Mouse (Mus musculus): Measurements from ENCODE around the gene Pskh1. TPM values are rescaled to one million over a fixed set of nuclear protein-coding genes. Genes with fewer than 3 reads are reported as not detected.
A peak's percentile ranks its signal among the peaks of the same experiment; 100 is the strongest.

Pskh1 gene
- polyA plus RNA-seq, 1 experiment from 2014 or later: 12.4 TPM

- peak overlapping the region; percentile 48 for H3K4me3 ChIP-seq
- no peak overlapping the region for H3K27ac ChIP-seq
- 3% methylated on average over 36 of the region's 40 CpGs for WGBS
- H3K27me3 ChIP-seq: peaks cover 47% of the 10 kb centered on the region
- H3K36me3 ChIP-seq: no peaks in the 10 kb centered on the region
- peak overlapping the region; percentile 69 for H3K9ac ChIP-seq
- H3K9me3 ChIP-seq: no peaks in the 10 kb centered on the region
- peak overlapping the region; percentile 63 for H3K4me2 ChIP-seq
- peak; percentile 66 for ATAC-seq (ENCODE audit: low FRiP score)
- H3K4me1 ChIP-seq (replicated peaks): peaks cover 12% of the 10 kb centered on the region
Measured at GRCm38 (mm10) chr8:105965266-105965904, 65.1 kb downstream of the Pskh1 start.

- H3K9me3 ChIP-seq: no peaks in the 10 kb centered on the region
- H3K4me3 ChIP-seq: peak within 1 kb of the TSS; percentile 48
- peak; percentile 75 for ATAC-seq (ENCODE audit: low FRiP score)
- peaks cover 47% of the 10 kb centered on the region for H3K27me3 ChIP-seq
- peak within 1 kb of the TSS; percentile 63 for H3K4me2 ChIP-seq
- no peaks in the 10 kb centered on the region for H3K36me3 ChIP-seq
- WGBS: under 1% methylated on average over 40 of the region's 47 CpGs
- H3K9ac ChIP-seq: peak within 1 kb of the TSS; percentile 69
- no peak within 1 kb of the TSS for H3K27ac ChIP-seq
- peaks cover 12% of the 10 kb centered on the region for H3K4me1 ChIP-seq (replicated peaks)
Measured at GRCm38 (mm10) chr8:105965905-105966341, 65.7 kb downstream of the Pskh1 start, which contains the start of gene Slc12a4. Slc12a4 (minus strand) TSS chr8:105966097.

GRCm38 (mm10) chr8:105966692-105967311 lies 66.6 kb downstream of the Pskh1 start:
- H3K4me2 ChIP-seq: peak overlapping the region; percentile 16; the same call in 1 of the 2 replicates
- no peak for ATAC-seq (ENCODE audit: low FRiP score)
- H3K27ac ChIP-seq: no peak overlapping the region
- no peaks in the 10 kb centered on the region for H3K36me3 ChIP-seq
- H3K9me3 ChIP-seq: no peaks in the 10 kb centered on the region
- peaks cover 12% of the 10 kb centered on the region for H3K4me1 ChIP-seq (replicated peaks)
- H3K9ac ChIP-seq: no peak overlapping the region
- H3K4me3 ChIP-seq: no peak overlapping the region
- H3K27me3 ChIP-seq: peaks cover 47% of the 10 kb centered on the region
- WGBS: 7% methylated on average over 19 of the region's 19 CpGs

GRCm38 (mm10) chr8:105969367-105969766 lies 69.1 kb downstream of the Pskh1 start:
- Histone ChIP-seq H3K4me3 (no peak overlapping the region), H3K4me1 (replicated peaks) (peaks cover 12% of the 10 kb centered on the region), H3K9ac (no peak overlapping the region), H3K27ac (no peak overlapping the region), H3K4me2 (no peak overlapping the region), H3K9me3 (no peaks in the 10 kb centered on the region), H3K36me3 (no peaks in the 10 kb centered on the region), H3K27me3 (peaks cover 39% of the 10 kb centered on the region)
- no peak for ATAC-seq (ENCODE audit: low FRiP score)
- 94% methylated on average over 1 of the region's 1 CpGs for WGBS

- ATAC-seq (ENCODE audit: low FRiP score): no peak
- H3K4me2 ChIP-seq: no peak overlapping the region
- WGBS: 82% methylated on average over 8 of the region's 8 CpGs
- H3K4me3 ChIP-seq: no peak overlapping the region
- H3K9ac ChIP-seq: no peak overlapping the region
- no peaks in the 10 kb centered on the region for H3K36me3 ChIP-seq
- peaks cover 21% of the 10 kb centered on the region for H3K27me3 ChIP-seq
- no peak overlapping the region for H3K27ac ChIP-seq
- no peaks in the 10 kb centered on the region for H3K9me3 ChIP-seq
- peaks cover 4% of the 10 kb centered on the region; the same call in 1 of the 2 replicates for H3K4me1 ChIP-seq (replicated peaks)
Measured at GRCm38 (mm10) chr8:105971019-105971720, 70.9 kb downstream of the Pskh1 start.

- H3K9ac ChIP-seq: no peak overlapping the region
- H3K36me3 ChIP-seq: no peaks in the 10 kb centered on the region
- no peak overlapping the region for H3K4me2 ChIP-seq
- H3K4me3 ChIP-seq: no peak overlapping the region
- no peaks in the 10 kb centered on the region for H3K27me3 ChIP-seq
- H3K4me1 ChIP-seq (replicated peaks): no peaks in the 10 kb centered on the region
- H3K27ac ChIP-seq: no peak overlapping the region
- ATAC-seq (ENCODE audit: low FRiP score): no peak
- no peaks in the 10 kb centered on the region for H3K9me3 ChIP-seq
- 65% methylated on average over 7 of the region's 7 CpGs for WGBS
Measured at GRCm38 (mm10) chr8:105975363-105975762, 75.1 kb downstream of the Pskh1 start.

GRCm38 (mm10) chr8:105979325-105979724 lies 79.1 kb downstream of the Pskh1 start, which contains the start of gene Dpep3:
Dpep3 (minus strand) TSS chr8:105979429.
- Histone ChIP-seq H3K27ac (no peak within 1 kb of the TSS), H3K4me1 (replicated peaks) (no peaks in the 10 kb centered on the region), H3K36me3 (no peaks in the 10 kb centered on the region), H3K4me2 (no peak within 1 kb of the TSS), H3K9ac (no peak within 1 kb of the TSS), H3K9me3 (no peaks in the 10 kb centered on the region), H3K27me3 (no peaks in the 10 kb centered on the region), H3K4me3 (no peak within 1 kb of the TSS)
- ATAC-seq (ENCODE audit: low FRiP score): no peak
- 92% methylated on average over 15 of the region's 15 CpGs for WGBS

- Histone ChIP-seq H3K4me2 (no peak overlapping the region), H3K9ac (no peak overlapping the region), H3K36me3 (no peaks in the 10 kb centered on the region), H3K4me3 (no peak overlapping the region), H3K27ac (no peak overlapping the region), H3K27me3 (no peaks in the 10 kb centered on the region), H3K4me1 (replicated peaks) (no peaks in the 10 kb centered on the region), H3K9me3 (no peaks in the 10 kb centered on the region)
- no peak for ATAC-seq (ENCODE audit: low FRiP score)
- 94% methylated on average over 1 of the region's 1 CpGs for WGBS
Measured at GRCm38 (mm10) chr8:105981146-105981545, 80.9 kb downstream of the Pskh1 start.

Small RNAs within 50 kb of the gene (microRNA-seq; reads per million reads assigned to microRNA genes)
- not detected for gene Mir7074

Other genes starting within 250 kb of the Pskh1 start
- 16.2 TPM in 2 replicates for gene Carmil2, start 214.2 kb upstream of the Pskh1 start, polyA plus RNA-seq (2015; fragmentation: Nextera tagmentation; extraction: Ambion mirVana)
- 93.0 and 95.2 TPM in 2 replicates for gene Acd, start 199.3 kb upstream of the Pskh1 start, polyA plus RNA-seq (2015; fragmentation: Nextera tagmentation; extraction: Ambion mirVana)
- 45.4 and 47.7 TPM in 2 replicates for gene Pard6a, start 199.3 kb upstream of the Pskh1 start, polyA plus RNA-seq (2015; fragmentation: Nextera tagmentation; extraction: Ambion mirVana)
- gene 4933405L10Rik, start 192.8 kb upstream of the Pskh1 start, polyA plus RNA-seq (2015; fragmentation: Nextera tagmentation; extraction: Ambion mirVana): 0.16 and 0.28 TPM in 2 replicates
- gene Enkd1, start 192.2 kb upstream of the Pskh1 start, polyA plus RNA-seq (2015; fragmentation: Nextera tagmentation; extraction: Ambion mirVana): 12.8 TPM in 2 replicates
- gene Gfod2, start 141.8 kb upstream of the Pskh1 start, polyA plus RNA-seq (2015; fragmentation: Nextera tagmentation; extraction: Ambion mirVana): 90.7 and 94.2 TPM in 2 replicates
- 11.5 and 14.3 TPM in 2 replicates for gene Ranbp10, start 73.1 kb upstream of the Pskh1 start, polyA plus RNA-seq (2015; fragmentation: Nextera tagmentation; extraction: Ambion mirVana)
- gene Tsnaxip1, start 72.7 kb upstream of the Pskh1 start, polyA plus RNA-seq (2015; fragmentation: Nextera tagmentation; extraction: Ambion mirVana): 0.80 and 1.6 TPM in 2 replicates
- gene Cenpt, start 47.2 kb upstream of the Pskh1 start, polyA plus RNA-seq (2015; fragmentation: Nextera tagmentation; extraction: Ambion mirVana): 59.7 and 61.1 TPM in 2 replicates
- gene Thap11, start 45.3 kb upstream of the Pskh1 start, polyA plus RNA-seq (2015; fragmentation: Nextera tagmentation; extraction: Ambion mirVana): 58.7 and 60.6 TPM in 2 replicates
- 186 and 205 TPM in 2 replicates for gene Nutf2, start 39.9 kb upstream of the Pskh1 start, polyA plus RNA-seq (2015; fragmentation: Nextera tagmentation; extraction: Ambion mirVana)
- 49.3 and 50.3 TPM in 2 replicates for gene Edc4, start 19.6 kb upstream of the Pskh1 start, polyA plus RNA-seq (2015; fragmentation: Nextera tagmentation; extraction: Ambion mirVana)
- 0.88 and 0.94 TPM in 2 replicates for gene Nrn1l, start 6.9 kb upstream of the Pskh1 start, polyA plus RNA-seq (2015; fragmentation: Nextera tagmentation; extraction: Ambion mirVana)
- 2.8 and 4.0 TPM in 2 replicates for gene Ctrl, start 33.4 kb downstream of the Pskh1 start, polyA plus RNA-seq (2015; fragmentation: Nextera tagmentation; extraction: Ambion mirVana)
- 40.3 and 46.9 TPM in 2 replicates for gene Psmb10, start 38.0 kb downstream of the Pskh1 start, polyA plus RNA-seq (2015; fragmentation: Nextera tagmentation; extraction: Ambion mirVana)
- 0.90 and 1.0 TPM in 2 replicates for gene Lcat, start 42.9 kb downstream of the Pskh1 start, polyA plus RNA-seq (2015; fragmentation: Nextera tagmentation; extraction: Ambion mirVana)
- gene Slc12a4, start 65.7 kb downstream of the Pskh1 start, polyA plus RNA-seq (2015; fragmentation: Nextera tagmentation; extraction: Ambion mirVana): 7.9 and 8.9 TPM in 2 replicates
- gene Dpep3, start 79.0 kb downstream of the Pskh1 start, polyA plus RNA-seq (2015; fragmentation: Nextera tagmentation; extraction: Ambion mirVana): not detected in 2 replicates
- 23.3 and 23.6 TPM in 2 replicates for gene Dus2, start 90.9 kb downstream of the Pskh1 start, polyA plus RNA-seq (2015; fragmentation: Nextera tagmentation; extraction: Ambion mirVana)
- 0.23 TPM in 1 of 2 replicates, not detected in the other for gene Dpep2nb, start 105.5 kb downstream of the Pskh1 start, polyA plus RNA-seq (2015; fragmentation: Nextera tagmentation; extraction: Ambion mirVana)
- gene Ddx28, start 111.4 kb downstream of the Pskh1 start, polyA plus RNA-seq (2015; fragmentation: Nextera tagmentation; extraction: Ambion mirVana): 21.4 and 22.5 TPM in 2 replicates
- gene Nfatc3, start 158.4 kb downstream of the Pskh1 start, polyA plus RNA-seq (2015; fragmentation: Nextera tagmentation; extraction: Ambion mirVana): 4.1 and 4.7 TPM in 2 replicates
- 0.14 and 0.26 TPM in 2 replicates for gene Esrp2, start 236.5 kb downstream of the Pskh1 start, polyA plus RNA-seq (2015; fragmentation: Nextera tagmentation; extraction: Ambion mirVana)
- gene Pla2g15, start 250.0 kb downstream of the Pskh1 start, polyA plus RNA-seq (2015; fragmentation: Nextera tagmentation; extraction: Ambion mirVana): 20.0 and 22.3 TPM in 2 replicates

Measured in hindbrain, embryonic 13.5 days (tissue).